10 mouse cellular contexts compared by ENCODE assay signal in genomic region chr13:23772561-23773313, GRCm38 (mm10). TPM values are rescaled to one million over a fixed set of nuclear protein-coding genes. Genes with fewer than 3 reads are reported as not detected.
DNase-seq lines count a peak whose midpoint lies in the region; ATAC-seq and TF ChIP-seq lines count a peak whose summit lies in the region.
"Had no signal": no experiment of that assay in that cellular context is flagged by ENCODE, and none has a peak within 500 bp of the region (broad histone marks: within the 10 kb centered on the region; RNA-seq: fewer than 3 reads in every experiment).

No protein-coding gene starts in this region.

- H3K4me3 ChIP-seq in bone marrow, adult 2 months (replicated peaks; ENCODE audit: control insufficient read depth, low read depth, low read length) = no peak overlapping the region
- H3K4me3 ChIP-seq in forebrain, postnatal 0 days (ENCODE audit: low read depth, low read length) = no peak overlapping the region
- H3K4me3 ChIP-seq in hindbrain, postnatal 0 days (ENCODE audit: low read length) = peak overlapping the region; percentile 8; the same call in 1 of the 2 replicates
- H3K4me3 ChIP-seq in liver, embryonic 11.5 days (ENCODE audit: low read depth, low read length) = peak overlapping the region; percentile 29; the same call in 1 of the 2 replicates
- no peak overlapping the region for H3K4me3 ChIP-seq in neural tube, embryonic 11.5 days (ENCODE audit: low read depth, low read length)

- no peak overlapping the region for H3K9ac ChIP-seq in forebrain, postnatal 0 days
- H3K9ac ChIP-seq in hindbrain, postnatal 0 days (replicated peaks; ENCODE audit: low read length) = no peak overlapping the region
- peak overlapping the region; percentile 45; the same call in 1 of the 2 replicates for H3K9ac ChIP-seq in liver, embryonic 11.5 days (ENCODE audit: low read depth, low read length)
- no peak overlapping the region for H3K9ac ChIP-seq in neural tube, embryonic 11.5 days (ENCODE audit: low read length)

- peak overlapping the region; percentile 23 for H3K4me2 ChIP-seq in forebrain, postnatal 0 days (ENCODE audit: low read depth)
- peak overlapping the region; percentile 47 for H3K4me2 ChIP-seq in hindbrain, postnatal 0 days (ENCODE audit: low read depth, low read length)
- H3K4me2 ChIP-seq in liver, embryonic 11.5 days = peak overlapping the region; percentile 63
- peak overlapping the region; percentile 7; the same call in 1 of the 2 replicates for H3K4me2 ChIP-seq in neural tube, embryonic 11.5 days (ENCODE audit: low read depth)

- no peak for TF ChIP-seq POLR2A in bone marrow, adult 2 months (IDR thresholded peaks at IDR 0.05; ENCODE audit: borderline replicate concordance, control insufficient read depth, low read depth, low read length)

- TF ChIP-seq CTCF in bone marrow, adult 2 months (IDR thresholded peaks at IDR 0.05; ENCODE audit: control insufficient read depth, insufficient read depth, low read length) = 0 out of 2 replicates have a peak, but pooled peaks have one; percentile 0
- TF ChIP-seq CTCF in forebrain, postnatal 0 days (IDR thresholded peaks at IDR 0.05; ENCODE audit: low read depth) = no peak
- TF ChIP-seq CTCF in hindbrain, postnatal 0 days (IDR thresholded peaks at IDR 0.05; ENCODE audit: low read depth) = no peak

- H3K27me3 ChIP-seq in forebrain, postnatal 0 days (ENCODE audit: insufficient read depth, low read length) = no peaks in the 10 kb centered on the region
- H3K27me3 ChIP-seq in hindbrain, postnatal 0 days (ENCODE audit: insufficient read depth, low read length) = no peaks in the 10 kb centered on the region
- no peaks in the 10 kb centered on the region for H3K27me3 ChIP-seq in liver, embryonic 11.5 days (replicated peaks; ENCODE audit: control insufficient read depth, insufficient read depth, low read length)
- no peaks in the 10 kb centered on the region for H3K27me3 ChIP-seq in neural tube, embryonic 11.5 days (ENCODE audit: control insufficient read depth, insufficient read depth, low read length)

- peak; percentile 95 for DNase-seq in heart, adult 11 months
- DNase-seq in heart, adult 8-10 months (ENCODE audit: low spot score) = no peak
- DNase-seq in forebrain, postnatal 0 days = peak; percentile 46
- peak; percentile 67 for DNase-seq in hindbrain, postnatal 0 days (ENCODE audit: low spot score)
- peak; percentile 69 for DNase-seq in liver, embryonic 11.5 days (ENCODE audit: low spot score)
- peak; percentile 67 for DNase-seq in neural tube, embryonic 11.5 days (ENCODE audit: low spot score)
- DNase-seq in cerebellum, adult 9-11 months = no peak

- H3K36me3 ChIP-seq in forebrain, postnatal 0 days (ENCODE audit: insufficient read depth) = no peaks in the 10 kb centered on the region
- H3K36me3 ChIP-seq in hindbrain, postnatal 0 days (ENCODE audit: insufficient read depth, low read length) = no peaks in the 10 kb centered on the region
- no peaks in the 10 kb centered on the region for H3K36me3 ChIP-seq in liver, embryonic 11.5 days (ENCODE audit: control insufficient read depth, insufficient read depth, low read length)
- H3K36me3 ChIP-seq in neural tube, embryonic 11.5 days (ENCODE audit: control insufficient read depth, insufficient read depth, low read length) = no peaks in the 10 kb centered on the region

- H3K4me1 ChIP-seq in bone marrow, adult 2 months (ENCODE audit: control insufficient read depth, insufficient read depth, low read length) = peaks cover 2% of the 10 kb centered on the region; the same call in 1 of the 2 replicates
- H3K4me1 ChIP-seq in forebrain, postnatal 0 days (ENCODE audit: insufficient read depth) = no peaks in the 10 kb centered on the region
- peaks cover 6% of the 10 kb centered on the region; the same call in 1 of the 2 replicates for H3K4me1 ChIP-seq in hindbrain, postnatal 0 days (ENCODE audit: insufficient read depth, low read length)
- H3K4me1 ChIP-seq in liver, embryonic 11.5 days (replicated peaks; ENCODE audit: control insufficient read depth, insufficient read depth, low read length) = peaks cover 7% of the 10 kb centered on the region
- no peaks in the 10 kb centered on the region for H3K4me1 ChIP-seq in neural tube, embryonic 11.5 days (ENCODE audit: control insufficient read depth, insufficient read depth, low read length)

- ATAC-seq in forebrain, postnatal 0 days = peak; percentile 93
- peak; percentile 87 for ATAC-seq in hindbrain, postnatal 0 days
- peak; percentile 98 for ATAC-seq in liver, embryonic 11.5 days (replicated peaks; ENCODE audit: low FRiP score)
- peak; percentile 85 for ATAC-seq in neural tube, embryonic 11.5 days (ENCODE audit: insufficient read depth, low FRiP score, low TSS enrichment)

- H3K27ac ChIP-seq in bone marrow, adult 2 months (ENCODE audit: control insufficient read depth, insufficient read depth, low read depth, low read length, poor library complexity) = no peak overlapping the region
- no peak overlapping the region for H3K27ac ChIP-seq in forebrain, postnatal 0 days (ENCODE audit: low read depth, low read length)
- H3K27ac ChIP-seq in hindbrain, postnatal 0 days = no peak overlapping the region
- H3K27ac ChIP-seq in liver, embryonic 11.5 days (ENCODE audit: low read depth, low read length) = no peak overlapping the region
- no peak overlapping the region for H3K27ac ChIP-seq in neural tube, embryonic 11.5 days (ENCODE audit: low read depth, low read length)

- WGBS in bone marrow, adult 2 months = 49% methylated on average over 21 of the region's 21 CpGs
- 28% methylated on average over 21 of the region's 21 CpGs for WGBS in forebrain, postnatal 0 days
- 27% methylated on average over 21 of the region's 21 CpGs for WGBS in hindbrain, postnatal 0 days
- WGBS in liver, embryonic 11.5 days = 15% methylated on average over 21 of the region's 21 CpGs
- 32% methylated on average over 21 of the region's 21 CpGs for WGBS in neural tube, embryonic 11.5 days

- no peaks in the 10 kb centered on the region for H3K9me3 ChIP-seq in forebrain, postnatal 0 days (ENCODE audit: low read length)
- H3K9me3 ChIP-seq in hindbrain, postnatal 0 days (ENCODE audit: low read length) = no peaks in the 10 kb centered on the region
- H3K9me3 ChIP-seq in liver, embryonic 11.5 days (ENCODE audit: control insufficient read depth, low read length) = no peaks in the 10 kb centered on the region
- no peaks in the 10 kb centered on the region for H3K9me3 ChIP-seq in neural tube, embryonic 11.5 days (ENCODE audit: control insufficient read depth, low read length)

RNA-seq across cellular contexts. Expression of gene Trim38, which starts 3.0 kb away (rescaled TPM):
- not detected for total RNA-seq in heart, adult 8-10 months (2022)
- polyA plus RNA-seq in bone marrow, adult 2 months (2011; ENCODE audit: insufficient read depth, insufficient read length, low replicate concordance, missing spikeins) = not detected in 2 replicates
- 0.23 TPM in 1 of 2 replicates, not detected in the other for total RNA-seq in forebrain, postnatal 0 days (2014; rRNA removed)
- polyA plus RNA-seq in forebrain, postnatal 0 days (2015; fragmentation: Nextera tagmentation; extraction: Ambion mirVana) = 0.09 TPM in 1 of 2 replicates, not detected in the other
- total RNA-seq in hindbrain, postnatal 0 days (2014; rRNA removed) = not detected in 2 replicates
- not detected in 2 replicates for polyA plus RNA-seq in hindbrain, postnatal 0 days (2015; fragmentation: Nextera tagmentation; extraction: Ambion mirVana)
- polyA plus RNA-seq in liver, embryonic 11.5 days (2014; fragmentation: Nextera tagmentation; extraction: Ambion mirVana) = not detected in 2 replicates
- polyA plus RNA-seq in neural tube, embryonic 11.5 days (2014; fragmentation: Nextera tagmentation; extraction: Ambion mirVana) = not detected in 2 replicates
- polyA plus RNA-seq: spleen, adult 2 months had no signal

RNA-seq across cellular contexts. Expression of gene Hist1h1a, which starts 9.3 kb away (rescaled TPM):
- 1 to 10 TPM; 3.3 to 5.0 (median 4.0) TPM for total RNA-seq in heart, adult 8-10 months (2022)
- polyA plus RNA-seq in bone marrow, adult 2 months (2011; ENCODE audit: insufficient read depth, insufficient read length, low replicate concordance, missing spikeins) = 38.3 and 41.6 TPM in 2 replicates
- 195 and 202 TPM in 2 replicates for total RNA-seq in forebrain, postnatal 0 days (2014; rRNA removed)
- polyA plus RNA-seq in forebrain, postnatal 0 days (2015; fragmentation: Nextera tagmentation; extraction: Ambion mirVana) = 0.36 and 0.40 TPM in 2 replicates
- total RNA-seq in hindbrain, postnatal 0 days (2014; rRNA removed) = 223 and 241 TPM in 2 replicates
- polyA plus RNA-seq in hindbrain, postnatal 0 days (2015; fragmentation: Nextera tagmentation; extraction: Ambion mirVana) = 0.59 and 0.61 TPM in 2 replicates
- 2.8 and 3.9 TPM in 2 replicates for polyA plus RNA-seq in liver, embryonic 11.5 days (2014; fragmentation: Nextera tagmentation; extraction: Ambion mirVana)
- polyA plus RNA-seq in neural tube, embryonic 11.5 days (2014; fragmentation: Nextera tagmentation; extraction: Ambion mirVana) = 1.1 and 3.6 TPM in 2 replicates
- polyA plus RNA-seq: gonadal fat pad, adult 2 months had no signal

RNA-seq across cellular contexts. Expression of gene Hist1h3a, which starts 10.6 kb away (rescaled TPM):
- total RNA-seq in heart, adult 8-10 months (2022) = 1 to 10 TPM; 1.8 to 10.0 (median 6.6) TPM
- 11.4 and 30.9 TPM in 2 replicates for polyA plus RNA-seq in bone marrow, adult 2 months (2011; ENCODE audit: insufficient read depth, insufficient read length, low replicate concordance, missing spikeins)
- total RNA-seq in forebrain, postnatal 0 days (2014; rRNA removed) = 483 and 512 TPM in 2 replicates
- 1.2 and 2.2 TPM in 2 replicates for polyA plus RNA-seq in forebrain, postnatal 0 days (2015; fragmentation: Nextera tagmentation; extraction: Ambion mirVana)
- total RNA-seq in hindbrain, postnatal 0 days (2014; rRNA removed) = 2,055 and 2,536 TPM in 2 replicates
- polyA plus RNA-seq in hindbrain, postnatal 0 days (2015; fragmentation: Nextera tagmentation; extraction: Ambion mirVana) = 1.5 and 2.1 TPM in 2 replicates
- 4.2 and 8.8 TPM in 2 replicates for polyA plus RNA-seq in liver, embryonic 11.5 days (2014; fragmentation: Nextera tagmentation; extraction: Ambion mirVana)
- 2.3 and 4.3 TPM in 2 replicates for polyA plus RNA-seq in neural tube, embryonic 11.5 days (2014; fragmentation: Nextera tagmentation; extraction: Ambion mirVana)

RNA-seq across cellular contexts. Expression of gene Hist1h4a, which starts 11.7 kb away (rescaled TPM):
- 10 to 100 TPM in 1 of 4 experiments, 1 to 10 TPM in 3; 4.1 to 10.2 (median 5.4) TPM for total RNA-seq in heart, adult 8-10 months (2022)
- polyA plus RNA-seq in bone marrow, adult 2 months (2011; ENCODE audit: insufficient read depth, insufficient read length, low replicate concordance, missing spikeins) = 62.7 and 98.3 TPM in 2 replicates
- total RNA-seq in forebrain, postnatal 0 days (2014; rRNA removed) = 303 and 421 TPM in 2 replicates
- polyA plus RNA-seq in forebrain, postnatal 0 days (2015; fragmentation: Nextera tagmentation; extraction: Ambion mirVana) = 0.64 TPM in 1 of 2 replicates, not detected in the other
- total RNA-seq in hindbrain, postnatal 0 days (2014; rRNA removed) = 789 and 958 TPM in 2 replicates
- 0.53 TPM in 1 of 2 replicates, not detected in the other for polyA plus RNA-seq in hindbrain, postnatal 0 days (2015; fragmentation: Nextera tagmentation; extraction: Ambion mirVana)
- polyA plus RNA-seq in liver, embryonic 11.5 days (2014; fragmentation: Nextera tagmentation; extraction: Ambion mirVana) = 0.57 TPM in 1 of 2 replicates, not detected in the other
- polyA plus RNA-seq in neural tube, embryonic 11.5 days (2014; fragmentation: Nextera tagmentation; extraction: Ambion mirVana) = not detected in 2 replicates

RNA-seq across cellular contexts. Expression of gene Hist1h4b, which starts 15.9 kb away (rescaled TPM):
- total RNA-seq in heart, adult 8-10 months (2022) = 1 to 10 TPM; 5.4 to 9.6 (median 6.8) TPM
- polyA plus RNA-seq in bone marrow, adult 2 months (2011; ENCODE audit: insufficient read depth, insufficient read length, low replicate concordance, missing spikeins) = 275 and 281 TPM in 2 replicates
- 184 and 254 TPM in 2 replicates for total RNA-seq in forebrain, postnatal 0 days (2014; rRNA removed)
- polyA plus RNA-seq in forebrain, postnatal 0 days (2015; fragmentation: Nextera tagmentation; extraction: Ambion mirVana) = 1.8 and 3.0 TPM in 2 replicates
- 334 and 514 TPM in 2 replicates for total RNA-seq in hindbrain, postnatal 0 days (2014; rRNA removed)
- polyA plus RNA-seq in hindbrain, postnatal 0 days (2015; fragmentation: Nextera tagmentation; extraction: Ambion mirVana) = 1.3 and 2.8 TPM in 2 replicates
- polyA plus RNA-seq in liver, embryonic 11.5 days (2014; fragmentation: Nextera tagmentation; extraction: Ambion mirVana) = 4.0 TPM in 2 replicates
- polyA plus RNA-seq in neural tube, embryonic 11.5 days (2014; fragmentation: Nextera tagmentation; extraction: Ambion mirVana) = 4.3 and 9.0 TPM in 2 replicates

Comparison
In these comparisons a context has a peak if more than half of its experiments do, and no peak if none do; other contexts are left out.
1. DNase-seq: peak in heart, adult 11 months (single experiment), forebrain, postnatal 0 days (single experiment), hindbrain, postnatal 0 days (single experiment), liver, embryonic 11.5 days (single experiment) and neural tube, embryonic 11.5 days (single experiment); none in heart, adult 8-10 months (single experiment) and cerebellum, adult 9-11 months (single experiment).
2. H3K4me3 ChIP-seq: peak in hindbrain, postnatal 0 days (single experiment) and liver, embryonic 11.5 days (single experiment); none in bone marrow, adult 2 months (single experiment), forebrain, postnatal 0 days (single experiment) and neural tube, embryonic 11.5 days (single experiment).
3. H3K4me2 ChIP-seq: peak in every context shown above with its lines; median percentile 63 in liver, embryonic 11.5 days; 47 in hindbrain, postnatal 0 days; 23 in forebrain, postnatal 0 days; 7 in neural tube, embryonic 11.5 days.
4. Peak in every context shown above with its lines, with median percentiles within 50 percentile points of each other: ATAC-seq.